Mouse (Mus musculus) cerebellum, adult 2 months (tissue): Measurements from ENCODE around the gene Smad3. TPM values are rescaled to one million over a fixed set of nuclear protein-coding genes. Genes with fewer than 3 reads are reported as not detected.
A peak's percentile ranks its signal among the peaks of the same experiment; 100 is the strongest.

ENCODE experiments used
- DNase-seq, 2 experiments: peaks; one replicate each; pipeline ENCODE4 v3.0.0; 2021
- H3K27ac ChIP-seq: fragments of 200-500 bp; 2 replicates; pipeline ENCODE4 v1.5.1; 2012; ENCODE audit warnings: low read length, control low read depth, inconsistent platforms; ENCODE audit not compliant: insufficient read depth
- H3K27me3 ChIP-seq: fragments of 200-500 bp; 2 replicates; pipeline ENCODE4 v1.6.1; 2012; ENCODE audit warnings: inconsistent platforms, mild to moderate bottlenecking, low read length, moderate library complexity; ENCODE audit not compliant: control insufficient read depth, insufficient read depth
- H3K4me1 ChIP-seq: fragments of 200-500 bp; 2 replicates; pipeline ENCODE4 v1.6.1; 2011; ENCODE audit warnings: low read length; ENCODE audit not compliant: control insufficient read depth, insufficient read depth
- H3K4me3 ChIP-seq: fragments of 200-500 bp; replicated peaks from 2 replicates; pipeline ENCODE3; 2011; ENCODE audit warnings: mild to moderate bottlenecking, low read depth, low read length, control low read depth; ENCODE audit not compliant: insufficient read depth
- CTCF ChIP-seq: fragments of 200-500 bp; IDR thresholded peaks from 2 replicates; pipeline ENCODE4 v1.5.1; 2011; ENCODE audit warnings: low read depth, mild to moderate bottlenecking, control low read depth, low read length, moderate library complexity, borderline replicate concordance; ENCODE audit not compliant: insufficient read depth
- POLR2A ChIP-seq: fragments of 200-500 bp; IDR thresholded peaks from 2 replicates; pipeline ENCODE4 v1.6.1; 2011; ENCODE audit warnings: low read length, control low read depth, borderline replicate concordance; ENCODE audit not compliant: insufficient read depth
- WGBS: fragments of 180-500 bp; shearing (Covaris S2); methylation state at CpG from one replicate; pipeline ENCODE4 v1.1.7; 2018; 5-methylcytosine and 5-hydroxymethylcytosine counted together
- polyA plus RNA-seq: library from polyadenylated mRNA; depleted of rRNA; stranded (reverse); fragments of >200 nt; gene quantifications from 2 replicates; pipeline ENCODE4 v1.2.3, GENCODE M21; 2012; rRNA removed

The Smad3 gene
- polyA plus RNA-seq, 1 experiment = 19.9 TPM

- peaks cover 40% of the 10 kb centered on the region for H3K4me1 ChIP-seq
- TF ChIP-seq POLR2A (no peak), CTCF (no peak)
- no peak overlapping the region for H3K27ac ChIP-seq
- H3K4me3 ChIP-seq = no peak overlapping the region
- DNase-seq = peak in 1 of 2 experiments; percentile 32
- WGBS = 28% methylated on average over 13 of the region's 13 CpGs
- H3K27me3 ChIP-seq = no peaks in the 10 kb centered on the region
These were observed 146.9 kb downstream of the Smad3 start for GRCm38 (mm10) chr9:63610841-63611366.

GRCm38 (mm10) chr9:63610231-63610630 is 147.6 kb downstream of the Smad3 start:
- no peak for DNase-seq
- Histone ChIP-seq H3K27me3 (no peaks in the 10 kb centered on the region), H3K4me1 (peaks cover 40% of the 10 kb centered on the region), H3K27ac (no peak overlapping the region), H3K4me3 (no peak overlapping the region)
- WGBS = 84% methylated on average over 6 of the region's 6 CpGs
- TF ChIP-seq CTCF (no peak), POLR2A (no peak)

DNA sequence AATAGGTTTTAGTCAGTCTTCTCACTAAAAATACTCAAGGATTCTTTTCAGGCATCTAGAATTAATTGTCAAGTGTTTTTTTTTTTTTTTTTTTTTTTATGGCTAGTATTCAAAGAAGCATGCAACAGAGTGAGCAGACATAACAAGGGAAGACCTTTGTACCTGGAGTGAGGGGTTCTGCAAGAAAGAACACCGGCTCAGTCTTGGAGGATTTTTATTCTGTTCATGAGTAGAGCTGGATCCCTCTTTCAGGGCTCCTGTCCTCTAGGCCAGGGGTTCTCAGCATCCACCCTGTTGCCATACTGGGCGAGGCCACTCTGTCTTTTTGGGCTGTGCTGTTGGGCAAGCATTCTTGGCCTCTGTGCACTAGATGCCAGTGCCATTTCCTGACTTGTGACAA is 148.0 kb downstream of the Smad3 start:
- no peaks in the 10 kb centered on the region for H3K27me3 ChIP-seq
- no peak overlapping the region for H3K4me3 ChIP-seq
- TF ChIP-seq CTCF = no peak
- TF ChIP-seq POLR2A = no peak
- H3K4me1 ChIP-seq = peaks cover 40% of the 10 kb centered on the region
- no peak for DNase-seq
- 95% methylated on average over 2 of the region's 2 CpGs for WGBS
- no peak overlapping the region for H3K27ac ChIP-seq

DNA sequence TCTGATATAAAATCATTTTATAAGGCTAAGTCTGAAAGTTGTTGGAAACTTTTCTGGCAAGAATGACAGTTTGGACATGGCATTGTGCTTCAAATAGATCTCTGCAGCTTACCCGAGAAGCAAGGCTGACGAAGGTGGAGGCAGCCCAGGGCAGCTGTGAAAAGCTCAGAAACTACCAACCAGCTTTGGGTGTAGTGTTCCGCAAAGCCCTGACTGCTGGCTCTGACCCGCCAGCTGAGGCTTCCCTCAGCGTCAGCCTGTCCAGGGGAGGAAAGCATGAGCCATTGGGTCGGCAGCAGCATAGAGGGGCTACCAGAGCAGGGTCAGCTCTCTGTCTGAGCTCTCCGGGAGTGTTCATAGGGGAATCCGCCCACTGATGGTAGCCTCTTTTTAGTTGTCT is 148.5 kb downstream of the Smad3 start:
- DNase-seq = no peak
- TF ChIP-seq CTCF (no peak), POLR2A (no peak)
- no peak overlapping the region for H3K4me3 ChIP-seq
- H3K4me1 ChIP-seq = peaks cover 37% of the 10 kb centered on the region
- WGBS = 83% methylated on average over 8 of the region's 8 CpGs
- no peak overlapping the region for H3K27ac ChIP-seq
- no peaks in the 10 kb centered on the region for H3K27me3 ChIP-seq

DNA sequence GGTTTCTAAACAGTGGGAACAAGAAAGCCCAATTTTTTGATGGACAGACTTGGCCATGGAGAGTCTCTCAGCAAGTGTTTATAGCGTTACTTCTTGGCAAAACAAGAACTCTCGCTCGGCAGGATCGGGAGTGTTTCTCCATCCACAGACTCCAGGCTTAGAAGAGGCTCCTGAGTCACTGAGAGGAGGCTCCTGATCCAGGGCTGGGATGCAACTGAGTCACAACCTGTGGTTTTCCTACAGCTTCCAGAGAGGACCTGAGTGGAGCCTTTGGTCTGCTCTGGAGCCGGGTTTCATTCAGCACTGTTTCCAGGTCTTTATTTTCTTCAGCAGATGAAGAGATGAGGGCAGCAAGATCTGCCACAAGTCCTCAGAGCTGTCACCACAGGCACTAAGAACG is 149.8 kb downstream of the Smad3 start:
- 40% methylated on average over 6 of the region's 6 CpGs for WGBS
- H3K27me3 ChIP-seq = no peaks in the 10 kb centered on the region
- no peak for DNase-seq
- peaks cover 27% of the 10 kb centered on the region for H3K4me1 ChIP-seq
- TF ChIP-seq POLR2A = no peak
- H3K4me3 ChIP-seq = no peak overlapping the region
- no peak overlapping the region for H3K27ac ChIP-seq

DNA sequence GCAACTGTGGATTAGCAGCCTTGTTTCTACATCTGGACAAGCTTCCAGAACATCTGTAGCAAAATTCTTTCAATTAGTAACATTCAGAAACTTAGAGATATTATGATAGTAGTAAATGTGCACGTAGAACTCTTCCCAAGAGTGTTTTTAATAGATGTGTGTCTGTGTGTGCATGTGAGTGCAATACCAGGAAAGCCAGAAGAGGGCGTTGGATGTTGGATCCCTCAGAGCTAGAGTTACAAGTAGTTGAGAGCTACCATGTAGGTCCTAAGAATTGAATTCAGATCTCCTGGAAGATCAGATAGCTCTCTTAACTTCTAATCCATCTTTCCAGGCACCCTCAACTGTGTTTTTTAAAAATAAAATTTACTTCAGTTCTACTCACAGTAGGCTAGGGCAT is 151.2 kb downstream of the Smad3 start:
- no peak overlapping the region for H3K4me3 ChIP-seq
- no peak for TF ChIP-seq CTCF
- no peak for TF ChIP-seq POLR2A
- H3K4me1 ChIP-seq = peaks cover 12% of the 10 kb centered on the region
- no peak overlapping the region for H3K27ac ChIP-seq
- DNase-seq = no peak
- H3K27me3 ChIP-seq = no peaks in the 10 kb centered on the region
- WGBS = 69% methylated on average over 2 of the region's 2 CpGs

DNA sequence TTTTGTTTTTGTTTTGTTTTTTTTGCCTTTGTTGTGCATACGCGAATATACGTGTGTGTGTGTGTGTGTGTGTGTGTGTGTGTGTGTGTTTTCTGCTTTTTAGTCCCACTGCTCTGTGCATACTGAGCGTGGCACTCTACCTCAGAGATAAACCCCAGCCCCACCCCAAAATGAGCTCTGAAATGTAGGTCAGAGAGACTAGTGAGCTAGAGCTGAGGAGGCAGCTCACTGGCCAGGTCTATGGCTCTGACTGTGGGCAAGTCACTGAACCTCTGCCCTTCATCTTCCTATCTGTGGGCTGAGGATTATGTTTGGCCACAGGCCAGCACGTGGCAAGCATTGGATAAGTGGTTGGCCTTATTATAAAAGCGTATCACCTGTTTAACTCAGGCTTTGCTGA is 153.9 kb downstream of the Smad3 start:
- WGBS = 40% methylated on average over 6 of the region's 6 CpGs
- peaks cover 3% of the 10 kb centered on the region; the same call in 1 of the 2 replicates for H3K4me1 ChIP-seq
- no peak overlapping the region for H3K27ac ChIP-seq
- peak; percentile 44 to 48 for DNase-seq
- no peaks in the 10 kb centered on the region for H3K27me3 ChIP-seq
- peak overlapping the region; percentile 38 for H3K4me3 ChIP-seq
- TF ChIP-seq POLR2A (no peak), CTCF (no peak)

- Histone ChIP-seq H3K27me3 (no peaks in the 10 kb centered on the region), H3K4me1 (peaks cover 3% of the 10 kb centered on the region; the same call in 1 of the 2 replicates), H3K27ac (peak within 1 kb of the TSS; percentile 57), H3K4me3 (peak within 1 kb of the TSS; percentile 84)
- DNase-seq = peak; percentile 97 to 98
- WGBS = under 1% methylated on average over 70 of the region's 70 CpGs
- TF ChIP-seq CTCF (no peak), POLR2A (peak; percentile 73)
These were observed 155.5 kb downstream of the Smad3 start, which contains the start of the genes Iqch and Aagab for GRCm38 (mm10) chr9:63602043-63602939. Gene Iqch (minus strand): TSS chr9:63602493. Gene Aagab (plus strand): TSS chr9:63602660.

Other genes with a start within 250 kb of the Smad3 start
- 0.08 TPM in 1 of 2 replicates, not detected in the other for gene Iqch, start 155.5 kb downstream of the Smad3 start, polyA plus RNA-seq
- 31.0 and 31.9 TPM in 2 replicates for gene Aagab, start 155.3 kb downstream of the Smad3 start, polyA plus RNA-seq